Mouse (Mus musculus) midbrain, embryonic 12.5 days (tissue): ENCODE measurements at regions not wholly inside any gene's neighbourhood (a gene's known extent, or its start where the extent isn't known, plus 50 kb on each side); places are given as distances from the start of the nearest gene placed in this dataset.

Source experiments
- ATAC-seq: fragments of 200-750 bp; cut with Nextera tagmentation; 2 replicates; pipeline ENCODE4 v1.8.0; 2017; ENCODE audit warnings: low read depth, moderate TSS enrichment, moderate library complexity; ENCODE audit not compliant: low FRiP score
- H3K27ac ChIP-seq: fragments of 300-500 bp; sonication (generic); replicated peaks from 2 replicates; pipeline ENCODE4 v1.5.1; 2016; ENCODE audit warnings: mild to moderate bottlenecking
- H3K27me3 ChIP-seq: fragments of 300-500 bp; sonication (generic); 2 replicates; pipeline ENCODE4 v1.6.1; 2016; ENCODE audit warnings: mild to moderate bottlenecking
- H3K36me3 ChIP-seq: fragments of 300-500 bp; sonication (generic); 2 replicates; pipeline ENCODE4 v1.6.1; 2016
- H3K4me1 ChIP-seq: fragments of 300-500 bp; sonication (generic); 2 replicates; pipeline ENCODE4 v1.6.1; 2016
- H3K4me2 ChIP-seq: fragments of 300-500 bp; sonication (generic); replicated peaks from 2 replicates; pipeline ENCODE4 v1.6.1; 2016; ENCODE audit warnings: mild to moderate bottlenecking, moderate library complexity
- H3K4me3 ChIP-seq: fragments of 300-500 bp; sonication (generic); 2 replicates; pipeline ENCODE4 v1.5.1; 2016; ENCODE audit warnings: mild to moderate bottlenecking
- H3K9ac ChIP-seq: fragments of 300-500 bp; sonication (generic); replicated peaks from 2 replicates; pipeline ENCODE4 v1.6.1; 2016; ENCODE audit warnings: mild to moderate bottlenecking, moderate library complexity
- H3K9me3 ChIP-seq: fragments of 300-500 bp; sonication (generic); 2 replicates; pipeline ENCODE4 v1.6.1; 2016; ENCODE audit warnings: mild to moderate bottlenecking
- WGBS: fragments of 180-500 bp; shearing (Covaris S2); methylation state at CpG from one replicate; pipeline ENCODE4 v1.1.7; 2016; 5-methylcytosine and 5-hydroxymethylcytosine counted together

GRCm38 (mm10) chr12:32617031-32617430 lies 202.3 kb upstream of the Nampt start:
- H3K4me2 ChIP-seq = no peak overlapping the region
- peaks cover 8% of the 10 kb centered on the region; the same call in 1 of the 2 replicates for H3K9me3 ChIP-seq
- 93% methylated on average over 1 of the region's 1 CpGs for WGBS
- no peak overlapping the region for H3K27ac ChIP-seq
- H3K4me3 ChIP-seq = no peak overlapping the region
- H3K9ac ChIP-seq = no peak overlapping the region
- H3K4me1 ChIP-seq = no peaks in the 10 kb centered on the region
- no peaks in the 10 kb centered on the region for H3K36me3 ChIP-seq
- no peaks in the 10 kb centered on the region for H3K27me3 ChIP-seq
- ATAC-seq = no peak

DNA sequence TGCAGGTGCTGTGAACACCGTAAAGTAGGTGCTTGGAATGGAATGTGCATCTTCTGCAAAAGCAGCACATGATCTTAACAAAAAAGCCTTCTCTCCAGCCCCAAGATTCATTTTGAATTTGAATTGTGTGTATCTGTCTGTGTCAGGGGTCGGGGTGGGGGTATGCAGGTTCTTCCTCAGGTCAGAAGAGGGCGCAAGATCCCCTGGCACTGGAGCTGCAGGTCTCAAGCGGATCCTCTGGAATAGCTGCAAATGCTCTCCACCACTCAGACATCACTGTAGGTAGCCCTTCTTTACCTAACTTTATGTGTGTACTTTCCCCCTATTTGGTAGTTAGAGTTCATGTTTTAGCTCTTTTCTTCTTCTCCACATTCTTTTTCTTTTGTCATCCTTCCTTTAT lies 199.5 kb upstream of the Nampt start:
- Histone ChIP-seq H3K4me2 (no peak overlapping the region), H3K27ac (no peak overlapping the region), H3K4me3 (no peak overlapping the region), H3K4me1 (no peaks in the 10 kb centered on the region), H3K9me3 (peaks cover 8% of the 10 kb centered on the region; the same call in 1 of the 2 replicates), H3K27me3 (no peaks in the 10 kb centered on the region), H3K36me3 (no peaks in the 10 kb centered on the region), H3K9ac (no peak overlapping the region)
- 69% methylated on average over 4 of the region's 4 CpGs for WGBS
- no peak for ATAC-seq

GRCm38 (mm10) chr12:32621739-32622138 lies 197.6 kb upstream of the Nampt start:
- no peak overlapping the region for H3K4me3 ChIP-seq
- no peaks in the 10 kb centered on the region for H3K27me3 ChIP-seq
- no peak overlapping the region for H3K27ac ChIP-seq
- no peak for ATAC-seq
- no peaks in the 10 kb centered on the region for H3K36me3 ChIP-seq
- H3K9ac ChIP-seq = no peak overlapping the region
- H3K9me3 ChIP-seq = peaks cover 8% of the 10 kb centered on the region; the same call in 1 of the 2 replicates
- H3K4me2 ChIP-seq = no peak overlapping the region
- WGBS = 92% methylated on average over 5 of the region's 5 CpGs
- no peaks in the 10 kb centered on the region for H3K4me1 ChIP-seq

GRCm38 (mm10) chr12:32628552-32628951 lies 190.8 kb upstream of the Nampt start:
- Histone ChIP-seq H3K27ac (no peak overlapping the region), H3K9me3 (no peaks in the 10 kb centered on the region), H3K36me3 (no peaks in the 10 kb centered on the region), H3K4me2 (no peak overlapping the region), H3K4me1 (no peaks in the 10 kb centered on the region; the same call in 1 of the 2 replicates), H3K4me3 (no peak overlapping the region), H3K9ac (no peak overlapping the region), H3K27me3 (no peaks in the 10 kb centered on the region)
- no peak for ATAC-seq
- WGBS = 87% methylated on average over 1 of the region's 1 CpGs

GRCm38 (mm10) chr12:32632935-32633334 lies 186.4 kb upstream of the Nampt start:
- H3K27me3 ChIP-seq = peaks cover 3% of the 10 kb centered on the region; the same call in 1 of the 2 replicates
- H3K4me1 ChIP-seq = no peaks in the 10 kb centered on the region; the same call in 1 of the 2 replicates
- WGBS = 38% methylated on average over 3 of the region's 3 CpGs
- H3K9me3 ChIP-seq = no peaks in the 10 kb centered on the region
- H3K36me3 ChIP-seq = no peaks in the 10 kb centered on the region
- H3K4me2 ChIP-seq = no peak overlapping the region
- no peak for ATAC-seq
- no peak overlapping the region for H3K4me3 ChIP-seq
- no peak overlapping the region for H3K9ac ChIP-seq
- no peak overlapping the region for H3K27ac ChIP-seq

GRCm38 (mm10) chr12:32635055-32635454 lies 184.3 kb upstream of the Nampt start:
- H3K4me3 ChIP-seq = no peak overlapping the region
- 67% methylated on average over 5 of the region's 5 CpGs for WGBS

GRCm38 (mm10) chr12:32637400-32638100 lies 181.8 kb upstream of the Nampt start:
- WGBS = 3% methylated on average over 8 of the region's 8 CpGs

More at GRCm38 (mm10) chr12:32635055-32635454, 184.3 kb upstream of the Nampt start:
- no peak overlapping the region for H3K4me2 ChIP-seq
- H3K9me3 ChIP-seq = no peaks in the 10 kb centered on the region
- no peaks in the 10 kb centered on the region for H3K36me3 ChIP-seq
- peaks cover 3% of the 10 kb centered on the region; the same call in 1 of the 2 replicates for H3K27me3 ChIP-seq
- no peak for ATAC-seq
- H3K27ac ChIP-seq = no peak overlapping the region
- no peak overlapping the region for H3K9ac ChIP-seq
- no peaks in the 10 kb centered on the region; the same call in 1 of the 2 replicates for H3K4me1 ChIP-seq

DNA sequence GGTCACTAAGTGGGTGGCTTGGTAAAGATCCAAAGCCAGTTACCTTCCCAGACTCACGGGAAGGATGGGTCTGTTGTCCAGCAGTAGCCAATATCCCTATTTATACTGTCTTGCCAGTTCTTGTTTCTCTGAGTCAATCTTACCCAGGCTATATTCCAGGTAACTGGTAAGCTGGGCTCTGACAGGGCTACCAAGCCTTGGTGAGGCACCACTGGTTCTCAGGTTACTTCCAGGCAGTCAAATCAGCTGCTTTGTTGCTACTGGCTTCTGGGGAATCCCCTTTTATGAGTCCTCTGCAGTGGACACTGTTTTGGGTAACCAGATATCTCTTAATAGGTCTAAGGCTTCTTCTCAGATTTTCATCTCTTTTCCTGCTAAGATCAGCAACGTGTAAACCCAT lies 178.8 kb upstream of the Nampt start:
- Histone ChIP-seq H3K4me2 (no peak overlapping the region), H3K27me3 (no peaks in the 10 kb centered on the region), H3K36me3 (no peaks in the 10 kb centered on the region), H3K9me3 (no peaks in the 10 kb centered on the region), H3K4me3 (no peak overlapping the region), H3K27ac (no peak overlapping the region), H3K9ac (no peak overlapping the region), H3K4me1 (no peaks in the 10 kb centered on the region)
- ATAC-seq = no peak
- WGBS = 76% methylated on average over 2 of the region's 2 CpGs

More at GRCm38 (mm10) chr12:32637400-32638100, 181.8 kb upstream of the Nampt start:
- Histone ChIP-seq H3K36me3 (no peaks in the 10 kb centered on the region), H3K4me1 (no peaks in the 10 kb centered on the region; the same call in 1 of the 2 replicates), H3K27me3 (peaks cover 3% of the 10 kb centered on the region; the same call in 1 of the 2 replicates), H3K4me3 (no peak overlapping the region), H3K9ac (no peak overlapping the region), H3K27ac (no peak overlapping the region), H3K4me2 (no peak overlapping the region), H3K9me3 (no peaks in the 10 kb centered on the region)
- peak; percentile 75 for ATAC-seq

DNA sequence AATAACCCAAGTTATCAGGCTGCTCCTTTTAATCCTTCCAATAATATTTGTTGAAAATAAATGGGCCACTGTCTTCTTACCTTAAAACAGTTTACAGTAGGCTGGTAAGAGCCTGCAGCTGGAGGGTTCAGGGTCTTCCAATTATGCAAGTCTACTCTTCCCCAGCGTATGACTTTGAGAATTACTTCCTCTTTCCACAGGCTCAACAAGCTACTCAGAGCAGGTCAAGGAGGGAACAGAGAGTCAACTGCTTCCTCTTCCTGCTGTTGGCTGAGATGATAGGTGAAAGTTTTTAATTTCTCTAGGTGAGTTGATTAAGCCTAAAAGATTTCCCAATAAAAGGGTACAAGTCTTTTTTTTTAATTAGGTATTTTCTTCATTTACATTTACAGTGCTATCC lies 176.9 kb upstream of the Nampt start:
- Histone ChIP-seq H3K4me3 (no peak overlapping the region), H3K27ac (no peak overlapping the region), H3K4me2 (no peak overlapping the region), H3K9ac (no peak overlapping the region), H3K27me3 (no peaks in the 10 kb centered on the region), H3K36me3 (no peaks in the 10 kb centered on the region), H3K4me1 (no peaks in the 10 kb centered on the region), H3K9me3 (no peaks in the 10 kb centered on the region)
- no peak for ATAC-seq
- 100% methylated on average over 1 of the region's 1 CpGs for WGBS

- Histone ChIP-seq H3K27ac (no peak overlapping the region), H3K36me3 (no peaks in the 10 kb centered on the region), H3K27me3 (no peaks in the 10 kb centered on the region), H3K9ac (no peak overlapping the region), H3K4me3 (no peak overlapping the region), H3K4me2 (no peak overlapping the region), H3K9me3 (no peaks in the 10 kb centered on the region), H3K4me1 (no peaks in the 10 kb centered on the region)
- WGBS = 97% methylated on average over 1 of the region's 1 CpGs
- ATAC-seq = no peak
These were observed 166.2 kb upstream of the Nampt start for GRCm38 (mm10) chr12:32653096-32653495.

DNA sequence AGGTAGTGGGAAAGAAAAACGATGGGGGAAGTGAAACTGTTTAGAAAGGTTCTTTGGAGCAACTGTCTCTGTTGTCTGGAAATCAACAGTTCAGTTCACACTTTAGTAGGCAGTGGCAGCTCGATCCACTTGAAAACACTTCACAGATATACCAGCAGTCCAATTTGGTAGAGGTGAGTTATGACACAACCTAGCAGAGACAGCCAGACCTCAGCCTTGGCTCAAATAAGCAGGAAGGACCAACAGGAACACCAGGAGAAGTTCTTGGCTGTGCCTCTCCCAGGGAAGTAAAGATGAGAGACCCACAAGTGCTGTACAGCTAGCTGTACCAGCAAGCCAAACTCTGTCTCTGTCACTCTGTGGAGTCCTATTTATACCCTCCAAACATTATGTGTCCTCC lies 163.2 kb upstream of the Nampt start:
- no peak overlapping the region for H3K4me3 ChIP-seq
- no peak overlapping the region for H3K27ac ChIP-seq
- H3K9ac ChIP-seq = no peak overlapping the region
- H3K27me3 ChIP-seq = no peaks in the 10 kb centered on the region
- H3K9me3 ChIP-seq = no peaks in the 10 kb centered on the region
- no peak for ATAC-seq
- WGBS = 75% methylated on average over 2 of the region's 2 CpGs
- H3K4me2 ChIP-seq = no peak overlapping the region
- H3K4me1 ChIP-seq = no peaks in the 10 kb centered on the region
- H3K36me3 ChIP-seq = no peaks in the 10 kb centered on the region

DNA sequence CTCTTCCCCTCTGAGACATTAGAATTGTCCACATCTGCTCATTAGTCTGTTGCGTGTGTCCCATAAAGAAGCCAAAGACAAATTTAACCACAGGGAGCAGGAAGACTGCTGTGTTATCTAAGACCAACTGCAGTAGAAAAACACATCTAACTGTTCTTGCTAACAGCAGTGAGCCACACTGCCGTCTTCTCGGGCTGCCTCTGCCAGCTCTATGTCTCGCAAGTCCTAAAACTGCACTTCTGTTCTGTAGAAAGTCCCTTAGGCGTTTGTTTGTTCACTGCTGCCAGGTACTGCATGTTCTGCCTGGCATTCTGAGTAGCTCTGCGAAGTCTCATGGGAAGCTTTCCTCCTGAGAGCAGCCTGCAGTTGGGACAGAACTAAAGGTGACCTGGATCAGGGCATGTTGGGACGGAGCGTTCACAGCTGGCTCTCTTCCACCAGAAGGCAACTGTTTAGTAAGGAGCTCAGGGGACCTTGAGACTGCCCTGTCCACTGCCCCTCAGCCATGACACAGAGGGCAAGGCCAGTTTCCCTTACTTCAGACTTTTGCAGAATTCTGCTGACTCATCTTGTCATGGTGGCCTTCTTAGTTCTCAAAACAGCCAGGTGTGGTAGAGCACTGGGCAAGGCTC lies 157.4 kb upstream of the Nampt start:
- Histone ChIP-seq H3K4me2 (no peak overlapping the region), H3K9ac (no peak overlapping the region), H3K9me3 (no peaks in the 10 kb centered on the region), H3K27me3 (no peaks in the 10 kb centered on the region), H3K4me3 (no peak overlapping the region), H3K27ac (no peak overlapping the region), H3K36me3 (no peaks in the 10 kb centered on the region), H3K4me1 (no peaks in the 10 kb centered on the region)
- 86% methylated on average over 8 of the region's 8 CpGs for WGBS
- no peak for ATAC-seq
